Mouse (Mus musculus) splenic B cell, adult 2 months (primary cell): ENCODE data around the gene Ascl4.

Source experiments
- DNase-seq: peaks from one replicate; pipeline ENCODE4 v3.0.0-alpha.2; 2011; ENCODE audit warnings: low read depth, low spot score
- H3K27me3 ChIP-seq: 2 replicates; pipeline ENCODE4 v1.6.1; 2012; ENCODE audit warnings: mild to moderate bottlenecking, low read length, moderate library complexity, mixed read lengths; ENCODE audit not compliant: control insufficient read depth, poor library complexity, insufficient read depth, severe bottlenecking
- H3K36me3 ChIP-seq: 2 replicates; pipeline ENCODE4 v1.6.1; 2012; ENCODE audit warnings: mild to moderate bottlenecking, low read length, moderate library complexity, mixed read lengths; ENCODE audit not compliant: control insufficient read depth, poor library complexity, insufficient read depth, severe bottlenecking

Ascl4 gene

GRCm38 (mm10) chr10:85957464-85957950 lies 30.0 kb downstream of the Ascl4 start, which contains the start of gene Rtcb:
TSS of gene Rtcb (minus strand) at chr10:85957823.
- DNase-seq, result peak; percentile 97
- no peaks in the 10 kb centered on the region for H3K27me3 ChIP-seq

GRCm38 (mm10) chr10:85962897-85963296 lies 35.4 kb downstream of the Ascl4 start:
- DNase-seq, result no peak
- H3K36me3 ChIP-seq, result no peaks in the 10 kb centered on the region
- H3K27me3 ChIP-seq, result no peaks in the 10 kb centered on the region

More at GRCm38 (mm10) chr10:85957464-85957950, 30.0 kb downstream of the Ascl4 start, which contains the start of gene Rtcb:
- peaks cover 1% of the 10 kb centered on the region; the same call in 1 of the 2 replicates for H3K36me3 ChIP-seq

DNA sequence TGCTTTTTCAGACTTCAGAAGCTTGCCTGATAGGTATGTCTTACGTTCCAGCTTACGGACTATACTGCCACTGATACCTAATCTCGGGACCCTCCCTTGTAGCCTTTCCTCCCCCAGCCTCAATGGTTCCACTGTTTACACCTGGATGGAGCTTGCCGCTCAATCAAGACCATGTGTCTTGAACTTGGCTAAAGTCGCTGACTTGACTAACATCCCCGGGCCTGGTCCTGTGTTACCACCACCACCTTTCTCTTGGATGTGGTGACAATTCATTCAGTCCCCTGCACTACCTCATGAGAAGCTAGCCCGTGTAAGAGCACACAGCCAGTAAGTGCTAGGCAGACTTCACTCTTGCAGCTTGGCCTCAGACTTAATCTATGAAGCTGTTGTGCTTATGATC lies 36.8 kb downstream of the Ascl4 start:
- Histone ChIP-seq H3K27me3 (no peaks in the 10 kb centered on the region), H3K36me3 (no peaks in the 10 kb centered on the region)
- DNase-seq, result no peak

DNA sequence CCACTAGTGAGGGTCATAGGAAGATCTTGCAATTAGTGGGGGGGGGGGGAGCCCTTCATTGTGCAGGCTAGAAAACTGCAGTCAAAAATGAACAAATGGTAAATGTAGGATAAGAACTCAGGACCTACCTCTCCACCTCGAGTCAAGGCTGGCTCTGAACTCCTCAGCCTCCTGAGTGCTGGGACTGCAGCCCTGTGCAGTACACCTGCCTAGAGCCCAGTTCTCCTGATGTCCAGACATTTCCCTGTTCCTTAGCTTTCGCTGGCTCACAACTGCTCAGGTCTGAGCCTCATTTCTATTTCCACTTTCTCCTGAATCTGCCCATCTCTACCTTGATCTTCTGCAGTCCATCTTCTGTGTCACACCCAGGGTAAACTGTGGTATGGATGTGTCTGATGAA lies 39.0 kb downstream of the Ascl4 start:
- Histone ChIP-seq H3K36me3 (no peaks in the 10 kb centered on the region), H3K27me3 (no peaks in the 10 kb centered on the region)

GRCm38 (mm10) chr10:85967411-85968156 lies 40.1 kb downstream of the Ascl4 start:
- no peak for DNase-seq
- Histone ChIP-seq H3K27me3 (no peaks in the 10 kb centered on the region), H3K36me3 (no peaks in the 10 kb centered on the region)

More for the DNA sequence above, 39.0 kb downstream of the Ascl4 start:
- no peak for DNase-seq

GRCm38 (mm10) chr10:85968157-85968634 lies 40.7 kb downstream of the Ascl4 start:
- Histone ChIP-seq H3K36me3 (no peaks in the 10 kb centered on the region), H3K27me3 (no peaks in the 10 kb centered on the region)
- peak; percentile 78 for DNase-seq

- H3K27me3 ChIP-seq, result no peaks in the 10 kb centered on the region
- H3K36me3 ChIP-seq, result no peaks in the 10 kb centered on the region
- no peak for DNase-seq
These were observed 41.2 kb downstream of the Ascl4 start for GRCm38 (mm10) chr10:85968731-85969130.

- peak; percentile 34 for DNase-seq
- no peaks in the 10 kb centered on the region for H3K36me3 ChIP-seq
- no peaks in the 10 kb centered on the region for H3K27me3 ChIP-seq
These were observed 42.6 kb downstream of the Ascl4 start for GRCm38 (mm10) chr10:85969894-85970620.

DNA sequence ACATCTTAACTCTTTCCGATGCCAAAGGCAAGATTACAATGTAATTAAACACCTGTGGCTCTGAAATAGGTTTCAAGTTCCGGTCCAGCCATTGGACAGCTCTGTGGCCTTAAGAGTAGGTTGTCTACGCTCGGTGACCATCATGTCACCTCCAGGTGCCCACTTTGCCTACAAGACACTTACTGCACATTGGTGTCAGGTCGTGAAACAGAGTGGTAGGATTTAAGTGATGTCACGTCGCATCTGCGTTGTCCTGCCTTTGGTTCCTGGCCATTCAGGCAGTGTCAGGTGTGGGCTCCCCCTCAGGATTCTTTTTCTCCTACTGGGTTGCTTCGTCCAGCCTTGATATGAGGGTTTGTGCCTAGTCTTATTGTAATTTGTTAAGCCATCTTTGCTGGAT lies 44.3 kb downstream of the Ascl4 start:
- Histone ChIP-seq H3K27me3 (no peaks in the 10 kb centered on the region), H3K36me3 (no peaks in the 10 kb centered on the region)
- DNase-seq, result no peak

GRCm38 (mm10) chr10:85972915-85973314 lies 45.4 kb downstream of the Ascl4 start:
- Histone ChIP-seq H3K27me3 (no peaks in the 10 kb centered on the region), H3K36me3 (no peaks in the 10 kb centered on the region)
- DNase-seq, result no peak

GRCm38 (mm10) chr10:85989412-85990115 lies 62.1 kb downstream of the Ascl4 start:
- DNase-seq, result no peak
- Histone ChIP-seq H3K27me3 (no peaks in the 10 kb centered on the region; the same call in 1 of the 2 replicates), H3K36me3 (no peaks in the 10 kb centered on the region)

- Histone ChIP-seq H3K27me3 (no peaks in the 10 kb centered on the region; the same call in 1 of the 2 replicates), H3K36me3 (no peaks in the 10 kb centered on the region)
- DNase-seq, result no peak
These were observed 64.9 kb downstream of the Ascl4 start for GRCm38 (mm10) chr10:85992412-85992811.

DNA sequence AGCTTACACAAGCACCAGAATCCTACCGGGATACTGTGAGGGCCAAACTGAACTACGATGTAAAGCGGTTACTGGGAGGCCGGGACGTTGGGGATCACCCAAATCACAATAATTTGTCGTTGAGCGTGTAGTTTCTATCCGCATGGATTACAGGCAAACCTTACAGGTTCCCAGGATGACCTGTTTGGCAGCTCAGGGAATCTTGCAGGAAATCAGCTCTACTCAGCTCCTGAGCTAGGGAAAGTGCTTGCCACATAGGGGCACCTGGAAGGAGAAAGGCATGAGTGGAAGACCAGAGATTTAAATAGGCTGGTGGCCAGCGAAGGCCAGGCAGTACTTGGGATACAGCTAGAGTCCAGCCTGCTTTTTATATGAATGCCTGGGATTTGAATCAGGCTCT lies 66.4 kb downstream of the Ascl4 start:
- no peaks in the 10 kb centered on the region for H3K36me3 ChIP-seq
- no peaks in the 10 kb centered on the region; the same call in 1 of the 2 replicates for H3K27me3 ChIP-seq
- DNase-seq, result no peak

GRCm38 (mm10) chr10:85994543-85995104 lies 67.1 kb downstream of the Ascl4 start:
- H3K36me3 ChIP-seq, result no peaks in the 10 kb centered on the region
- no peak for DNase-seq
- H3K27me3 ChIP-seq, result no peaks in the 10 kb centered on the region; the same call in 1 of the 2 replicates
